Mouse (Mus musculus): ENCODE measurements around the gene Ifi203. TPM values are rescaled to one million over a fixed set of nuclear protein-coding genes. Genes with fewer than 3 reads are reported as not detected.
A peak's percentile ranks its signal among the peaks of the same experiment; 100 is the strongest.
"Not testable (repeated sequence)": the region's sequence is repeated elsewhere in the genome, so short reads cannot be mapped to it uniquely, and the experiment has no call there.

The Ifi203 gene
- 0.17 and 0.38 TPM in 2 replicates for polyA plus RNA-seq (2014; fragmentation: Nextera tagmentation; extraction: Ambion mirVana)

GRCm38 (mm10) chr1:173941924-173942779, at the start of gene Ifi203, which contains the start of gene Mndal:
TSS of gene Ifi203 (minus strand) at chr1:173942672.
TSS of gene Mndal (minus strand) at chr1:173942491.
- not testable (repeated sequence) for H3K9ac ChIP-seq (replicated peaks; ENCODE audit: low read length); H3K4me3 ChIP-seq (ENCODE audit: low read depth, low read length); DNase-seq (ENCODE audit: low spot score); H3K27ac ChIP-seq (replicated peaks; ENCODE audit: low read depth, low read length); H3K36me3 ChIP-seq (replicated peaks; ENCODE audit: control insufficient read depth, insufficient read depth, low read depth, low read length); H3K27me3 ChIP-seq (ENCODE audit: control insufficient read depth, insufficient read depth, low read length); H3K9me3 ChIP-seq (replicated peaks; ENCODE audit: control insufficient read depth, low read length); H3K4me1 ChIP-seq (ENCODE audit: control insufficient read depth, insufficient read depth, low read length); ATAC-seq (replicated peaks; ENCODE audit: insufficient number of reproducible peaks, low FRiP score, low TSS enrichment, low read depth); H3K4me2 ChIP-seq (ENCODE audit: low read depth, low read length)
- 64% methylated on average over 3 of the region's 3 CpGs for WGBS

GRCm38 (mm10) chr1:173982694-173983305, 40.3 kb upstream of the Ifi203 start, which contains the start of gene Ifi202b:
TSS of gene Ifi202b (minus strand) at chr1:173982744.
- not testable (repeated sequence) for H3K4me3 ChIP-seq (ENCODE audit: low read depth, low read length); H3K4me1 ChIP-seq (ENCODE audit: control insufficient read depth, insufficient read depth, low read length); H3K9me3 ChIP-seq (replicated peaks; ENCODE audit: control insufficient read depth, low read length); H3K27me3 ChIP-seq (ENCODE audit: control insufficient read depth, insufficient read depth, low read length); H3K27ac ChIP-seq (replicated peaks; ENCODE audit: low read depth, low read length); H3K36me3 ChIP-seq (replicated peaks; ENCODE audit: control insufficient read depth, insufficient read depth, low read depth, low read length); H3K4me2 ChIP-seq (ENCODE audit: low read depth, low read length); ATAC-seq (replicated peaks; ENCODE audit: insufficient number of reproducible peaks, low FRiP score, low TSS enrichment, low read depth); DNase-seq (ENCODE audit: low spot score); H3K9ac ChIP-seq (replicated peaks; ENCODE audit: low read length)
- WGBS = 84% methylated on average over 6 of the region's 6 CpGs

- not testable (repeated sequence) for H3K27me3 ChIP-seq (ENCODE audit: control insufficient read depth, insufficient read depth, low read length); H3K9me3 ChIP-seq (replicated peaks; ENCODE audit: control insufficient read depth, low read length); H3K36me3 ChIP-seq (replicated peaks; ENCODE audit: control insufficient read depth, insufficient read depth, low read depth, low read length); H3K4me1 ChIP-seq (ENCODE audit: control insufficient read depth, insufficient read depth, low read length); DNase-seq (ENCODE audit: low spot score); H3K4me3 ChIP-seq (ENCODE audit: low read depth, low read length); H3K27ac ChIP-seq (replicated peaks; ENCODE audit: low read depth, low read length); H3K9ac ChIP-seq (replicated peaks; ENCODE audit: low read length); H3K4me2 ChIP-seq (ENCODE audit: low read depth, low read length)
- WGBS = 61% methylated on average over 3 of the region's 3 CpGs
- 0 out of 2 replicates have a peak, but pooled peaks have one; percentile 14 for ATAC-seq (replicated peaks; ENCODE audit: insufficient number of reproducible peaks, low FRiP score, low TSS enrichment, low read depth)
These were observed 38.6 kb upstream of the Ifi203 start for GRCm38 (mm10) chr1:173981038-173981437.

GRCm38 (mm10) chr1:173977622-173978021, 35.1 kb upstream of the Ifi203 start:
- no peaks in the 10 kb centered on the region for H3K36me3 ChIP-seq (replicated peaks; ENCODE audit: control insufficient read depth, insufficient read depth, low read depth, low read length)
- no peak overlapping the region for H3K4me2 ChIP-seq (ENCODE audit: low read depth, low read length)
- no peaks in the 10 kb centered on the region for H3K9me3 ChIP-seq (replicated peaks; ENCODE audit: control insufficient read depth, low read length)
- ATAC-seq (replicated peaks; ENCODE audit: insufficient number of reproducible peaks, low FRiP score, low TSS enrichment, low read depth) = no peak
- H3K9ac ChIP-seq (replicated peaks; ENCODE audit: low read length) = no peak overlapping the region
- H3K4me1 ChIP-seq (ENCODE audit: control insufficient read depth, insufficient read depth, low read length) = no peaks in the 10 kb centered on the region
- no peak overlapping the region for H3K4me3 ChIP-seq (ENCODE audit: low read depth, low read length)
- no peak overlapping the region for H3K27ac ChIP-seq (replicated peaks; ENCODE audit: low read depth, low read length)
- DNase-seq (ENCODE audit: low spot score) = no peak
- no peaks in the 10 kb centered on the region for H3K27me3 ChIP-seq (ENCODE audit: control insufficient read depth, insufficient read depth, low read length)

GRCm38 (mm10) chr1:173973111-173973510, 30.6 kb upstream of the Ifi203 start:
- no peak for DNase-seq (ENCODE audit: low spot score)
- Histone ChIP-seq H3K27me3 (ENCODE audit: control insufficient read depth, insufficient read depth, low read length) (no peaks in the 10 kb centered on the region), H3K4me2 (ENCODE audit: low read depth, low read length) (no peak overlapping the region), H3K36me3 (replicated peaks; ENCODE audit: control insufficient read depth, insufficient read depth, low read depth, low read length) (no peaks in the 10 kb centered on the region), H3K27ac (replicated peaks; ENCODE audit: low read depth, low read length) (no peak overlapping the region), H3K9ac (replicated peaks; ENCODE audit: low read length) (no peak overlapping the region), H3K4me3 (ENCODE audit: low read depth, low read length) (no peak overlapping the region), H3K9me3 (replicated peaks; ENCODE audit: control insufficient read depth, low read length) (no peaks in the 10 kb centered on the region), H3K4me1 (ENCODE audit: control insufficient read depth, insufficient read depth, low read length) (no peaks in the 10 kb centered on the region)
- ATAC-seq (replicated peaks; ENCODE audit: insufficient number of reproducible peaks, low FRiP score, low TSS enrichment, low read depth) = no peak

- not testable (repeated sequence) for H3K27ac ChIP-seq (replicated peaks; ENCODE audit: low read depth, low read length); H3K36me3 ChIP-seq (replicated peaks; ENCODE audit: control insufficient read depth, insufficient read depth, low read depth, low read length); H3K9ac ChIP-seq (replicated peaks; ENCODE audit: low read length); ATAC-seq (replicated peaks; ENCODE audit: insufficient number of reproducible peaks, low FRiP score, low TSS enrichment, low read depth); H3K27me3 ChIP-seq (ENCODE audit: control insufficient read depth, insufficient read depth, low read length); DNase-seq (ENCODE audit: low spot score); H3K4me1 ChIP-seq (ENCODE audit: control insufficient read depth, insufficient read depth, low read length); H3K4me3 ChIP-seq (ENCODE audit: low read depth, low read length); H3K9me3 ChIP-seq (replicated peaks; ENCODE audit: control insufficient read depth, low read length); H3K4me2 ChIP-seq (ENCODE audit: low read depth, low read length)
- 85% methylated on average over 1 of the region's 1 CpGs for WGBS
These were observed 19.0 kb upstream of the Ifi203 start for GRCm38 (mm10) chr1:173961491-173961890.

- not testable (repeated sequence) for DNase-seq (ENCODE audit: low spot score); ATAC-seq (replicated peaks; ENCODE audit: insufficient number of reproducible peaks, low FRiP score, low TSS enrichment, low read depth)
- 76% methylated on average over 3 of the region's 3 CpGs for WGBS
These were observed 17.5 kb upstream of the Ifi203 start for GRCm38 (mm10) chr1:173959998-173960397.

More at GRCm38 (mm10) chr1:173959998-173960397, 17.5 kb upstream of the Ifi203 start:
- H3K36me3 ChIP-seq (replicated peaks; ENCODE audit: control insufficient read depth, insufficient read depth, low read depth, low read length); H3K4me2 ChIP-seq (ENCODE audit: low read depth, low read length); H3K27me3 ChIP-seq (ENCODE audit: control insufficient read depth, insufficient read depth, low read length); H3K4me1 ChIP-seq (ENCODE audit: control insufficient read depth, insufficient read depth, low read length); H3K4me3 ChIP-seq (ENCODE audit: low read depth, low read length); H3K9me3 ChIP-seq (replicated peaks; ENCODE audit: control insufficient read depth, low read length); H3K27ac ChIP-seq (replicated peaks; ENCODE audit: low read depth, low read length); H3K9ac ChIP-seq (replicated peaks; ENCODE audit: low read length): not testable (repeated sequence)
